Mouse (Mus musculus) liver, adult 2 months (tissue): ENCODE data around the gene Glb1l.
"Not testable (repeated sequence)": the region's sequence is repeated elsewhere in the genome, so short reads cannot be mapped to it uniquely, and the experiment has no call there.

ENCODE experiments used
- CTCF ChIP-seq: fragments of 200-500 bp; IDR thresholded peaks from 2 replicates; pipeline ENCODE4 v1.5.1; 2011; ENCODE audit warnings: low read depth, low read length, control low read depth
- POLR2A ChIP-seq: fragments of 200-500 bp; IDR thresholded peaks from 2 replicates; pipeline ENCODE4 v1.6.1; 2011; ENCODE audit warnings: low read length, control low read depth; ENCODE audit not compliant: insufficient read depth; ENCODE audit errors: extremely low read depth

- not testable (repeated sequence) for TF ChIP-seq CTCF, POLR2A
Observed at GRCm38 (mm10) chr1:75232489-75232888, 21.9 kb upstream of the Glb1l start.
